Mouse (Mus musculus) heart, postnatal 0 days (tissue): ENCODE measurements around the gene Tas2r138.

Experiments
- CTCF ChIP-seq: IDR thresholded peaks from 2 replicates; pipeline ENCODE4 v1.5.1; 2016; ENCODE audit warnings: antibody characterized with exemption, control low read depth, low read depth
- EP300 ChIP-seq: IDR thresholded peaks from 2 replicates; pipeline ENCODE4 v1.6.1; 2016; ENCODE audit warnings: antibody characterized with exemption, low read depth

GRCm38 (mm10) chr6:40613260-40613852 lies at the start of gene Tas2r138:
- no peak for TF ChIP-seq CTCF
- TF ChIP-seq EP300, result no peak
